Mouse (Mus musculus) embryonic facial prominence, embryonic 11.5 days (tissue): Measurements from ENCODE around the gene Sertad4. TPM values are rescaled to one million over a fixed set of nuclear protein-coding genes. Genes with fewer than 3 reads are reported as not detected.

ENCODE experiments used
- ATAC-seq: fragments of 200-750 bp; cut with Nextera tagmentation; replicated peaks from 2 replicates; pipeline ENCODE4 v1.8.0; 2017; ENCODE audit warnings: low read depth; ENCODE audit not compliant: insufficient number of reproducible peaks, low FRiP score, low TSS enrichment
- DNase-seq: peaks from one replicate; pipeline ENCODE4 v3.0.0-alpha.2; 2015; ENCODE audit warnings: low spot score
- H3K27ac ChIP-seq: fragments of 300-500 bp; sonication (generic); replicated peaks from 2 replicates; pipeline ENCODE4 v1.5.1; 2014; ENCODE audit warnings: mild to moderate bottlenecking, low read depth, low read length, control low read depth
- H3K27me3 ChIP-seq: fragments of 300-500 bp; sonication (generic); 2 replicates; pipeline ENCODE4 v1.6.1; 2014; ENCODE audit warnings: mild to moderate bottlenecking, low read length, moderate library complexity, mixed read lengths; ENCODE audit not compliant: control insufficient read depth, insufficient read depth
- H3K36me3 ChIP-seq: fragments of 300-500 bp; sonication (generic); replicated peaks from 2 replicates; pipeline ENCODE4 v1.6.1; 2014; ENCODE audit warnings: low read depth, mild to moderate bottlenecking, low read length, moderate library complexity, mixed read lengths; ENCODE audit not compliant: control insufficient read depth, insufficient read depth
- H3K4me1 ChIP-seq: fragments of 300-500 bp; sonication (generic); 2 replicates; pipeline ENCODE4 v1.6.1; 2014; ENCODE audit warnings: low read length, mixed read lengths; ENCODE audit not compliant: control insufficient read depth, insufficient read depth
- H3K4me2 ChIP-seq: fragments of 300-500 bp; sonication (generic); 2 replicates; pipeline ENCODE4 v1.6.1; 2014; ENCODE audit warnings: low read depth, mild to moderate bottlenecking, control low read depth, low read length, moderate library complexity
- H3K4me3 ChIP-seq: fragments of 300-500 bp; sonication (generic); 2 replicates; pipeline ENCODE4 v1.5.1; 2014; ENCODE audit warnings: low read depth, low read length, control low read depth
- H3K9ac ChIP-seq: fragments of 300-500 bp; sonication (generic); replicated peaks from 2 replicates; pipeline ENCODE4 v1.6.1; 2014; ENCODE audit warnings: mild to moderate bottlenecking, control low read depth, low read length
- H3K9me3 ChIP-seq: fragments of 300-500 bp; sonication (generic); replicated peaks from 2 replicates; pipeline ENCODE4 v1.6.1; 2016; ENCODE audit warnings: mild to moderate bottlenecking, low read length, inconsistent platforms, mixed read lengths; ENCODE audit not compliant: control insufficient read depth
- WGBS: fragments of 180-500 bp; shearing (Covaris S2); extraction: QIAGEN DNeasy Blood & Tissue Kit; methylation state at CpG from one replicate; pipeline ENCODE4 v1.1.7; 2014; 5-methylcytosine and 5-hydroxymethylcytosine counted together
- polyA plus RNA-seq: library from polyadenylated mRNA; unstranded; fragments of >200 nt; fragmentation: Nextera tagmentation; extraction: Ambion mirVana; gene quantifications from 2 replicates; pipeline ENCODE4 v1.2.1, GENCODE M21; 2014

Gene Sertad4
- polyA plus RNA-seq, 1 experiment from 2014 or later: 52.1 TPM

- Histone ChIP-seq H3K27ac (no peak overlapping the region), H3K4me1 (no peaks in the 10 kb centered on the region), H3K9me3 (no peaks in the 10 kb centered on the region), H3K4me2 (no peak overlapping the region), H3K27me3 (no peaks in the 10 kb centered on the region), H3K36me3 (no peaks in the 10 kb centered on the region), H3K4me3 (no peak overlapping the region), H3K9ac (no peak overlapping the region)
- WGBS: 83% methylated on average over 4 of the region's 4 CpGs
- no peak for ATAC-seq
- DNase-seq: no peak
These were observed 24.6 kb upstream of the Sertad4 start for GRCm38 (mm10) chr1:192880130-192880529.

GRCm38 (mm10) chr1:192879086-192879580 lies 23.6 kb upstream of the Sertad4 start:
- no peaks in the 10 kb centered on the region for H3K27me3 ChIP-seq
- no peak overlapping the region for H3K27ac ChIP-seq
- H3K9me3 ChIP-seq: no peaks in the 10 kb centered on the region
- ATAC-seq (no peak), DNase-seq (no peak)
- H3K4me3 ChIP-seq: no peak overlapping the region
- WGBS: 89% methylated on average over 7 of the region's 7 CpGs
- no peaks in the 10 kb centered on the region for H3K36me3 ChIP-seq
- H3K4me1 ChIP-seq: no peaks in the 10 kb centered on the region
- no peak overlapping the region for H3K4me2 ChIP-seq
- no peak overlapping the region for H3K9ac ChIP-seq

DNA sequence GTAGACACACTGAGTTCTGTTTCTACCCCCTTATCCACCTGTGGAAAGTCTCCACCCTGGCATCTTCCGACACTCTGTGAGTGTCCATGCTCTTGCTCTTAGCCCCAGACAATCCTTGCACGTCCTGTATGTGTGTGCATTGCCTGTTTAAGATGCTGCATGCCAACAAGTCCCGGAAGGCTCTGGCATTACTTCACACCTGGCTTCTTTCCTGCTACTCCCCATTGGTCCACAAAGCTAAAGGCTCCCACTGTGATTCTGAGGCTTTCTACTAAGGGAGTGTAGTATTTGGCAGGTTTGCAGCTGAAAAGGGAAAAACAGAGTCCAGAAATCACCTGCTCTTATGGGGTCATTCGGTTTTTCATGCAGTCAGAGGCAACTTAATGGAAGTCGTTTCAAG lies 17.3 kb upstream of the Sertad4 start:
- 68% methylated on average over 5 of the region's 5 CpGs for WGBS
- Histone ChIP-seq H3K27ac (no peak overlapping the region), H3K9me3 (no peaks in the 10 kb centered on the region), H3K4me1 (no peaks in the 10 kb centered on the region), H3K4me2 (no peak overlapping the region), H3K27me3 (no peaks in the 10 kb centered on the region), H3K9ac (no peak overlapping the region), H3K4me3 (no peak overlapping the region), H3K36me3 (no peaks in the 10 kb centered on the region)
- ATAC-seq (no peak), DNase-seq (no peak)

GRCm38 (mm10) chr1:192869761-192870160 lies 14.2 kb upstream of the Sertad4 start:
- no peaks in the 10 kb centered on the region for H3K27me3 ChIP-seq
- ATAC-seq (no peak), DNase-seq (no peak)
- no peak overlapping the region for H3K9ac ChIP-seq
- no peaks in the 10 kb centered on the region for H3K36me3 ChIP-seq
- H3K27ac ChIP-seq: no peak overlapping the region
- no peaks in the 10 kb centered on the region for H3K4me1 ChIP-seq
- H3K4me2 ChIP-seq: no peak overlapping the region
- 76% methylated on average over 1 of the region's 1 CpGs for WGBS
- H3K9me3 ChIP-seq: no peaks in the 10 kb centered on the region
- H3K4me3 ChIP-seq: no peak overlapping the region

- DNase-seq (no peak), ATAC-seq (no peak)
- no peaks in the 10 kb centered on the region for H3K27me3 ChIP-seq
- H3K9me3 ChIP-seq: no peaks in the 10 kb centered on the region
- H3K27ac ChIP-seq: no peak overlapping the region
- no peak overlapping the region for H3K4me2 ChIP-seq
- no peak overlapping the region for H3K4me3 ChIP-seq
- H3K9ac ChIP-seq: no peak overlapping the region
- no peaks in the 10 kb centered on the region for H3K36me3 ChIP-seq
- H3K4me1 ChIP-seq: no peaks in the 10 kb centered on the region
- 82% methylated on average over 3 of the region's 3 CpGs for WGBS
These were observed 8.9 kb upstream of the Sertad4 start for GRCm38 (mm10) chr1:192864440-192864839.

- Histone ChIP-seq H3K4me2 (no peak overlapping the region), H3K4me3 (no peak overlapping the region), H3K4me1 (peaks cover 2% of the 10 kb centered on the region; the same call in 1 of the 2 replicates), H3K27ac (0 out of 2 replicates have a peak overlapping the region, but pooled peaks have one; percentile 13), H3K9ac (no peak overlapping the region), H3K9me3 (no peaks in the 10 kb centered on the region), H3K36me3 (no peaks in the 10 kb centered on the region), H3K27me3 (no peaks in the 10 kb centered on the region)
- ATAC-seq (no peak), DNase-seq (no peak)
- 60% methylated on average over 5 of the region's 5 CpGs for WGBS
These were observed 5.9 kb upstream of the Sertad4 start for GRCm38 (mm10) chr1:192861305-192861960.

DNA sequence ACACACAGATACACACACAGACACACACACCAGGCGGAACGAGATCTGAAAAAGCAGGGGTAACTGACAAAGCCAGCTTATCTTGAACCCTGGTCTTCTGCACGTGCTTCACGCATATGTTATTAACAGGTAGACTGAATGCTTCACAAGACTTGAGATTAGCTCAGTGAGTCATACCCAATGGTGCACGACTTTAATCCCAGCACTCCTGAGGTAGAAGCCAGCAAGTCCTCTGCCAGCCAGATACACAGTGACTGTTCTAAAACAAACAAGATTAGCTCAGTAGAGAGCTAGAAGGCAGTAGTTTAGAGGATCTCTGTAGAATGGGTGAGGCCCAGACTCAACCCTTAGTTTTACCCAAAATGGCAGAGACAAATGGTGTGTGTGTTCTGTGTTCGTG lies 4.7 kb upstream of the Sertad4 start:
- 78% methylated on average over 6 of the region's 6 CpGs for WGBS
- no peaks in the 10 kb centered on the region for H3K27me3 ChIP-seq
- ATAC-seq (no peak), DNase-seq (no peak)
- peaks cover 2% of the 10 kb centered on the region; the same call in 1 of the 2 replicates for H3K4me1 ChIP-seq
- H3K27ac ChIP-seq: no peak overlapping the region
- no peaks in the 10 kb centered on the region for H3K9me3 ChIP-seq
- H3K36me3 ChIP-seq: no peaks in the 10 kb centered on the region
- H3K9ac ChIP-seq: no peak overlapping the region
- no peak overlapping the region for H3K4me3 ChIP-seq
- H3K4me2 ChIP-seq: no peak overlapping the region

- peaks cover 2% of the 10 kb centered on the region; the same call in 1 of the 2 replicates for H3K4me1 ChIP-seq
- no peaks in the 10 kb centered on the region for H3K27me3 ChIP-seq
- DNase-seq (no peak), ATAC-seq (no peak)
- H3K9ac ChIP-seq: no peak overlapping the region
- H3K9me3 ChIP-seq: no peaks in the 10 kb centered on the region
- no peak overlapping the region for H3K4me2 ChIP-seq
- no peak overlapping the region for H3K27ac ChIP-seq
- WGBS: 89% methylated on average over 5 of the region's 5 CpGs
- H3K4me3 ChIP-seq: no peak overlapping the region
- H3K36me3 ChIP-seq: no peaks in the 10 kb centered on the region
These were observed 2.0 kb upstream of the Sertad4 start for GRCm38 (mm10) chr1:192857582-192857981.
